Mouse (Mus musculus): ENCODE measurements around the gene Retreg1. TPM values are rescaled to one million over a fixed set of nuclear protein-coding genes. Genes with fewer than 3 reads are reported as not detected.

Gene Retreg1
- total and polyA plus RNA-seq, 3 experiments: 17.5 to 28.7 (median 19.0) TPM

DNA sequence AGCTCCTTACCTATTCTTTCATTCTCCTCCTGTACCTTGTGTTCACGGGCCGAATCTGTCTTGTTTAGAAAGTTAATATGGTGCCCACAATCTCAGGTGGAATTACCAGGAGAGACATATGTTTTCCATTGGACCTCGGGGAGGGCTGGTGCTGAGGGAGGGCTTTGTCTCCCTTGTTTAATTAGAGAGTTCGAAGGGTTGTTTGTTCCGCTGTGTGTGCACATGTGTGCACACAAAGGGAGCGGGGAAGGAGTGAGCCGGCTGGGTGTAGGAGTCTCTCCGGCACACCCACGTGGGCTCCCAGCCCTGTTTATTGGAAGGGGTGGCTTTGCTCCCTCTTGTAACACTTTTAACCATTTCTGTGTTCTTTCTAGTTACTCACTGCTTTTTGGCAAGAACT is 29.1 kb downstream of the Retreg1 start:
- Histone ChIP-seq H3K4me3 (replicated peaks in 1 of 3; ENCODE audit: low read depth in 2 of 3, low read length in 2 of 3, poor library complexity in 1 of 3) (no peak overlapping the region), H3K27me3 (replicated peaks) (no peaks in the 10 kb centered on the region), H3K36me3 (replicated peaks in 1 of 2; ENCODE audit: control insufficient read depth in 1 of 2, insufficient read depth in 1 of 2, low read length in 1 of 2) (peaks cover 0 to 7% of the 10 kb centered on the region in 2 experiments), H3K79me2 (replicated peaks; ENCODE audit: control insufficient read depth, extremely low read depth, insufficient read depth, poor library complexity, severe bottlenecking) (no peaks in the 10 kb centered on the region), H3K9me3 (replicated peaks; ENCODE audit: low read length) (no peaks in the 10 kb centered on the region), H3K4me2 (ENCODE audit: insufficient read depth, low read depth, poor library complexity, severe bottlenecking) (no peak overlapping the region), H3K27ac (ENCODE audit: insufficient read depth, low read depth) (no peak overlapping the region), H3K4me1 (ENCODE audit: control insufficient read depth in 1 of 2, insufficient read depth in 2 of 2) (peaks cover 0 to 10% of the 10 kb centered on the region in 2 experiments; a peak in 1 of 4 replicates), H3K9ac (ENCODE audit: insufficient read depth, low read depth) (no peak overlapping the region)
- TF ChIP-seq USF2 (conservative IDR thresholded peaks at IDR 0.05; ENCODE audit: low read depth, low read length): no peak
- TF ChIP-seq ZMIZ1 (IDR thresholded peaks at IDR 0.05; ENCODE audit: low read depth, low read length): no peak
- no peak for TF ChIP-seq CTCF (conservative IDR thresholded peaks at IDR 0.05 in 1 of 2, IDR thresholded peaks at IDR 0.05 in 1 of 2; ENCODE audit: low read depth in 2 of 2, low read length in 2 of 2)
- TF ChIP-seq BHLHE40 (IDR thresholded peaks at IDR 0.05; ENCODE audit: low read depth, low read length): no peak
- TF ChIP-seq SMC3 (IDR thresholded peaks at IDR 0.05; ENCODE audit: low read depth, low read length): no peak
- no peak for TF ChIP-seq USF1 (IDR thresholded peaks at IDR 0.05; ENCODE audit: low read depth, low read length)
- TF ChIP-seq JUND (conservative IDR thresholded peaks at IDR 0.05; ENCODE audit: low read depth, low read length): no peak
- no peak for TF ChIP-seq MEF2A (IDR thresholded peaks at IDR 0.05; ENCODE audit: borderline replicate concordance, low read depth, low read length)
- TF ChIP-seq CHD2 (IDR thresholded peaks at IDR 0.05; ENCODE audit: low read length): no peak
- TF ChIP-seq UBTF (IDR thresholded peaks at IDR 0.05; ENCODE audit: low read depth, low read length): no peak
- TF ChIP-seq GABPA (IDR thresholded peaks at IDR 0.05; ENCODE audit: insufficient replicate concordance, low read depth, low read length): no peak
- no peak for TF ChIP-seq RAD21 (IDR thresholded peaks at IDR 0.05; ENCODE audit: low read depth, low read length)
- TF ChIP-seq PAX5 (IDR thresholded peaks at IDR 0.05; ENCODE audit: low read length): no peak
- in situ Hi-C loops (cut with MboI; ENCODE audit: low pct_ligation_motif_present, low pct_unique_long_range_greater_than_20kb, low sequenced_read_pairs): no loop called here
- no peak for DNase-seq (ENCODE audit: extremely low read depth)
- dilution Hi-C loops (cut with MboI; ENCODE audit: extremely low pct_ligation_motif_present, extremely low pct_unique_long_range_greater_than_20kb, low sequenced_read_pairs): no loop called here

- no peak for DNase-seq (ENCODE audit: extremely low read depth)
- H3K27me3 ChIP-seq (replicated peaks): no peaks in the 10 kb centered on the region
- H3K9ac ChIP-seq (ENCODE audit: insufficient read depth, low read depth): no peak overlapping the region
- H3K36me3 ChIP-seq (replicated peaks in 1 of 2; ENCODE audit: control insufficient read depth in 1 of 2, insufficient read depth in 1 of 2, low read length in 1 of 2): peaks cover 0 to 7% of the 10 kb centered on the region in 2 experiments
- dilution Hi-C loops (cut with MboI; ENCODE audit: extremely low pct_ligation_motif_present, extremely low pct_unique_long_range_greater_than_20kb, low sequenced_read_pairs): no loop called here
- in situ Hi-C loops (cut with MboI; ENCODE audit: low pct_ligation_motif_present, low pct_unique_long_range_greater_than_20kb, low sequenced_read_pairs): no loop called here
- H3K4me3 ChIP-seq (replicated peaks in 1 of 3; ENCODE audit: low read depth in 2 of 3, low read length in 2 of 3, poor library complexity in 1 of 3): no peak overlapping the region
- peaks cover 0 to 10% of the 10 kb centered on the region in 2 experiments; a peak in 1 of 4 replicates for H3K4me1 ChIP-seq (ENCODE audit: control insufficient read depth in 1 of 2, insufficient read depth in 2 of 2)
- H3K9me3 ChIP-seq (replicated peaks; ENCODE audit: low read length): no peaks in the 10 kb centered on the region
- H3K27ac ChIP-seq (ENCODE audit: insufficient read depth, low read depth): no peak overlapping the region
- TF ChIP-seq PAX5 (IDR thresholded peaks at IDR 0.05; ENCODE audit: low read length) (no peak), CHD2 (IDR thresholded peaks at IDR 0.05; ENCODE audit: low read length) (no peak), MAFK (IDR thresholded peaks at IDR 0.05; ENCODE audit: insufficient replicate concordance, low read length) (no peak), CTCF (conservative IDR thresholded peaks at IDR 0.05 in 1 of 2, IDR thresholded peaks at IDR 0.05 in 1 of 2; ENCODE audit: low read depth in 2 of 2, low read length in 2 of 2) (no peak), USF2 (conservative IDR thresholded peaks at IDR 0.05; ENCODE audit: low read depth, low read length) (no peak)
- no peaks in the 10 kb centered on the region for H3K79me2 ChIP-seq (replicated peaks; ENCODE audit: control insufficient read depth, extremely low read depth, insufficient read depth, poor library complexity, severe bottlenecking)
- H3K4me2 ChIP-seq (ENCODE audit: insufficient read depth, low read depth, poor library complexity, severe bottlenecking): no peak overlapping the region
These were observed 29.7 kb downstream of the Retreg1 start for GRCm38 (mm10) chr15:25872657-25873056.
